Mouse (Mus musculus): ENCODE measurements at regions not wholly inside any gene's neighbourhood (a gene's known extent, or its start where the extent isn't known, plus 50 kb on each side); places are given as distances from the start of the nearest gene placed in this dataset.

- no peak overlapping the region for H3K27ac ChIP-seq (ENCODE audit: control insufficient read depth, insufficient read depth, low read depth, low read length, poor library complexity)
- H3K4me1 ChIP-seq (ENCODE audit: control insufficient read depth, insufficient read depth, low read length): no peaks in the 10 kb centered on the region; the same call in 1 of the 2 replicates
- TF ChIP-seq POLR2A (IDR thresholded peaks at IDR 0.05; ENCODE audit: borderline replicate concordance, control insufficient read depth, low read depth, low read length) (no peak), CTCF (IDR thresholded peaks at IDR 0.05; ENCODE audit: control insufficient read depth, insufficient read depth, low read length) (no peak)
- no peak overlapping the region for H3K4me3 ChIP-seq (replicated peaks; ENCODE audit: control insufficient read depth, low read depth, low read length)
- WGBS: 84% methylated on average over 11 of the region's 11 CpGs
These were observed 311.2 kb downstream of the Pten start for GRCm38 (mm10) chr19:33068351-33068955.

- no peak overlapping the region for H3K4me3 ChIP-seq (replicated peaks; ENCODE audit: control insufficient read depth, low read depth, low read length)
- no peaks in the 10 kb centered on the region; the same call in 1 of the 2 replicates for H3K4me1 ChIP-seq (ENCODE audit: control insufficient read depth, insufficient read depth, low read length)
- TF ChIP-seq POLR2A (IDR thresholded peaks at IDR 0.05; ENCODE audit: borderline replicate concordance, control insufficient read depth, low read depth, low read length) (no peak), CTCF (IDR thresholded peaks at IDR 0.05; ENCODE audit: control insufficient read depth, insufficient read depth, low read length) (no peak)
- H3K27ac ChIP-seq (ENCODE audit: control insufficient read depth, insufficient read depth, low read depth, low read length, poor library complexity): no peak overlapping the region
- WGBS: 12% methylated on average over 6 of the region's 6 CpGs
These were observed 312.5 kb downstream of the Pten start for GRCm38 (mm10) chr19:33069761-33070160.

- no peaks in the 10 kb centered on the region; the same call in 1 of the 2 replicates for H3K4me1 ChIP-seq (ENCODE audit: control insufficient read depth, insufficient read depth, low read length)
- no peak overlapping the region for H3K4me3 ChIP-seq (replicated peaks; ENCODE audit: control insufficient read depth, low read depth, low read length)
These were observed 315.0 kb downstream of the Pten start for GRCm38 (mm10) chr19:33072299-33072698.

GRCm38 (mm10) chr19:33074907-33075306 is 317.2 kb downstream of the Rnls start:
- H3K4me1 ChIP-seq (ENCODE audit: control insufficient read depth, insufficient read depth, low read length): no peaks in the 10 kb centered on the region; the same call in 1 of the 2 replicates
- no peak overlapping the region for H3K4me3 ChIP-seq (replicated peaks; ENCODE audit: control insufficient read depth, low read depth, low read length)
- WGBS: 42% methylated on average over 4 of the region's 4 CpGs
- no peak overlapping the region for H3K27ac ChIP-seq (ENCODE audit: control insufficient read depth, insufficient read depth, low read depth, low read length, poor library complexity)
- TF ChIP-seq CTCF (IDR thresholded peaks at IDR 0.05; ENCODE audit: control insufficient read depth, insufficient read depth, low read length) (no peak), POLR2A (IDR thresholded peaks at IDR 0.05; ENCODE audit: borderline replicate concordance, control insufficient read depth, low read depth, low read length) (no peak)

More at GRCm38 (mm10) chr19:33072299-33072698, 315.0 kb downstream of the Pten start:
- no peak overlapping the region for H3K27ac ChIP-seq (ENCODE audit: control insufficient read depth, insufficient read depth, low read depth, low read length, poor library complexity)
- TF ChIP-seq POLR2A (IDR thresholded peaks at IDR 0.05; ENCODE audit: borderline replicate concordance, control insufficient read depth, low read depth, low read length): no peak
- no peak for TF ChIP-seq CTCF (IDR thresholded peaks at IDR 0.05; ENCODE audit: control insufficient read depth, insufficient read depth, low read length)
- 82% methylated on average over 2 of the region's 2 CpGs for WGBS

- TF ChIP-seq POLR2A (IDR thresholded peaks at IDR 0.05; ENCODE audit: borderline replicate concordance, control insufficient read depth, low read depth, low read length): no peak
- TF ChIP-seq CTCF (IDR thresholded peaks at IDR 0.05; ENCODE audit: control insufficient read depth, insufficient read depth, low read length): no peak
- H3K4me1 ChIP-seq (ENCODE audit: control insufficient read depth, insufficient read depth, low read length): no peaks in the 10 kb centered on the region; the same call in 1 of the 2 replicates
- H3K4me3 ChIP-seq (replicated peaks; ENCODE audit: control insufficient read depth, low read depth, low read length): no peak overlapping the region
- no peak overlapping the region for H3K27ac ChIP-seq (ENCODE audit: control insufficient read depth, insufficient read depth, low read depth, low read length, poor library complexity)
- WGBS: 66% methylated on average over 4 of the region's 4 CpGs
These were observed 313.3 kb downstream of the Rnls start for GRCm38 (mm10) chr19:33078681-33079360.

GRCm38 (mm10) chr19:33079959-33080358 is 312.1 kb downstream of the Rnls start:
- H3K4me3 ChIP-seq (replicated peaks; ENCODE audit: control insufficient read depth, low read depth, low read length): no peak overlapping the region
- WGBS: 60% methylated on average over 2 of the region's 2 CpGs
- H3K27ac ChIP-seq (ENCODE audit: control insufficient read depth, insufficient read depth, low read depth, low read length, poor library complexity): no peak overlapping the region
- H3K4me1 ChIP-seq (ENCODE audit: control insufficient read depth, insufficient read depth, low read length): no peaks in the 10 kb centered on the region; the same call in 1 of the 2 replicates
- TF ChIP-seq POLR2A (IDR thresholded peaks at IDR 0.05; ENCODE audit: borderline replicate concordance, control insufficient read depth, low read depth, low read length) (no peak), CTCF (IDR thresholded peaks at IDR 0.05; ENCODE audit: control insufficient read depth, insufficient read depth, low read length) (no peak)

- no peaks in the 10 kb centered on the region; the same call in 1 of the 2 replicates for H3K4me1 ChIP-seq (ENCODE audit: control insufficient read depth, insufficient read depth, low read length)
- no peak for TF ChIP-seq POLR2A (IDR thresholded peaks at IDR 0.05; ENCODE audit: borderline replicate concordance, control insufficient read depth, low read depth, low read length)
- no peak for TF ChIP-seq CTCF (IDR thresholded peaks at IDR 0.05; ENCODE audit: control insufficient read depth, insufficient read depth, low read length)
- WGBS: 46% methylated on average over 3 of the region's 3 CpGs
- no peak overlapping the region for H3K4me3 ChIP-seq (replicated peaks; ENCODE audit: control insufficient read depth, low read depth, low read length)
- H3K27ac ChIP-seq (ENCODE audit: control insufficient read depth, insufficient read depth, low read depth, low read length, poor library complexity): no peak overlapping the region
These were observed 310.6 kb downstream of the Rnls start for GRCm38 (mm10) chr19:33081493-33081892.

- no peak for TF ChIP-seq CTCF (IDR thresholded peaks at IDR 0.05; ENCODE audit: control insufficient read depth, insufficient read depth, low read length)
- TF ChIP-seq POLR2A (IDR thresholded peaks at IDR 0.05; ENCODE audit: borderline replicate concordance, control insufficient read depth, low read depth, low read length): no peak
- Histone ChIP-seq H3K27ac (ENCODE audit: control insufficient read depth, insufficient read depth, low read depth, low read length, poor library complexity) (no peak overlapping the region), H3K4me3 (replicated peaks; ENCODE audit: control insufficient read depth, low read depth, low read length) (no peak overlapping the region), H3K4me1 (ENCODE audit: control insufficient read depth, insufficient read depth, low read length) (no peaks in the 10 kb centered on the region; the same call in 1 of the 2 replicates)
- 76% methylated on average over 2 of the region's 2 CpGs for WGBS
These were observed 308.7 kb downstream of the Rnls start for GRCm38 (mm10) chr19:33083371-33083770.

Data from bone marrow, adult 2 months (tissue).